Mouse (Mus musculus): ENCODE results near the gene Atp6v0b.

Gene Atp6v0b

DNA sequence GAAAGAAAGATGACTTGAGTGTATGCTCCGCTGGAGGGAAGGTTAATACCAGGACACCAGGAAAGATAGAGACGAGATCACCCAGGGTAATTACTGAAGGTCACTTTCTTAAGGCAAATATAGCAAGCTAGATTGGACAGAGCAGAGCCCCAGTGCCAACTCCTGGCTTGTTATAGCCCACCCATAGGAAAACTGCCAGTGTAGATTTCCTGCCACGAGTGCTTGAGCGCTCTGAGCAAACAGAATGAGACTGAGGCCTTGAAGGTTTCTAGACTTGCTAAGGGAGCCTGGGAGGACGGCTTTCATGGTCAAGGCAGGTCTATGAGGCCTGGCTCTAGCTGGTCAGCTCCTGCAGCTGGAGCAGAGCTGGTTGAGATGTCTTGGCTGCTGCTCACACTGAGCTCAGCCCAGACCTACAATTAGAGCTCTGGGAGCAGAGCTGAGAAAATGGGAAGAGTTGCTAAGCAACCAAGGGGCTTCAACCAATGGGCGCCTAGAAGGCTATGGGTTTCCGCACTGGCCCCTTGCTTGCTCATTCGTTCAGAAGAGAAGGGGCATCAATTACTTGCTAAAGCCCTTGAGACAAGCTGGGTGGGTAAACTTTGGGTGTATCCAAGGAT lies 21.8 kb upstream of the Atp6v0b start:
- DNase-seq (ENCODE audit: low spot score) = no peak

DNA sequence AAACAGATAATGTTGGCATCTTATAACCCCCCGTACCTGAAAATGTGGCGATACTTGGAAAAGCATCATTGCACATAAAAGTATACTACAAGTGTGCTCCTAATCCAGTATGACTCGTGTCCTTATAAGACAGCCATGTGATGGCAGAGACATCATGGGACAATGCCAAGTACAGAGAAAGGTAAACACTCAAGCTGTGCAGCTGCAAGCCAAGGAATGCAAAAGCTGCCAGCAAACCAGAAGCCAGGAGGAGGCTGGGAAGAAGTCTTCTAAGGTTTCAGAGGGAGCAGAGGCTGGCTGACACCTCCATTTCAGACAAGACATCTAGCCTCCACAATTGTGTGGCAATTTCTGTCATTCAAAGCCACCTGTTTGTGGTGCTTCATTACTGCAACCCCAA lies 19.1 kb upstream of the Atp6v0b start:
- DNase-seq (ENCODE audit: low spot score) = no peak

DNA sequence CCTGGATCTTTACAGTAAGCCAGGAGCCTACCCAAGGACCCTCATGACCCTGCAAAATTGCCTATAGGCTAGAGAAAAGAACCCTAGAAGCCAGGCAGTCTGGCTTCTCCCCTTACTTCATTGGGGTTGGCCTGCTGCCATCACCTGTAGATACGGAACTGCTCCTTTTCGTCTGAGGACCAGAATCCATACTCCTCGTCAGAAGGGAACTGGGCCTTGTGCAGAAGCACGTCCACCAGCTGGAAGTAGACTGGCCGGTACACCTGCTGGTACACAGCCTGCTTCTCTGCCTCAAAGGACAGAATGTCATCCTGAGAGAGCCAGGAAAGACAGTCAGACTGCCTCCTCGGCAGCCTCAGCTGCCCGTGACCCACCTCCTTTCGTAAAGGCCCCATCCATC lies 17.6 kb upstream of the Atp6v0b start:
- DNase-seq (ENCODE audit: low spot score) = no peak

DNA sequence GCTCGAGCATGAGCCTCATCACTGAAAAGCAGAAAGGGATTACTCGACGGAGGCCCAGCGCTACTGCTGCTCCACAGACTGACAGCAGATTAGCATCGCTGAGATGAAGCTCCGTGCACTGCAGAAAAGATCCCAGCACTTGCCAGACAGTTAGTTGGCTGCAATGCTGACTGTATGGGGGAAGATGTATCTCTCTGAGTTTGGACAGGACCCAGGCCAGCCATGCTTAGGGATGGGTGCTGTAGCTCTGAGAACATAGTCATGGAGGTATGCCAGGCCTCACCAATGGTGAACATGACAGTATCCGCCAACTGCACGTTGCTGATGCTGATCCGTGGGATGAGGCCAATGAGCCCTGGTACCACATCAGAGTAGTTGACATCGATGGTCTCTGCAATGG lies 17.0 kb upstream of the Atp6v0b start:
- DNase-seq (ENCODE audit: low spot score) = no peak

DNA sequence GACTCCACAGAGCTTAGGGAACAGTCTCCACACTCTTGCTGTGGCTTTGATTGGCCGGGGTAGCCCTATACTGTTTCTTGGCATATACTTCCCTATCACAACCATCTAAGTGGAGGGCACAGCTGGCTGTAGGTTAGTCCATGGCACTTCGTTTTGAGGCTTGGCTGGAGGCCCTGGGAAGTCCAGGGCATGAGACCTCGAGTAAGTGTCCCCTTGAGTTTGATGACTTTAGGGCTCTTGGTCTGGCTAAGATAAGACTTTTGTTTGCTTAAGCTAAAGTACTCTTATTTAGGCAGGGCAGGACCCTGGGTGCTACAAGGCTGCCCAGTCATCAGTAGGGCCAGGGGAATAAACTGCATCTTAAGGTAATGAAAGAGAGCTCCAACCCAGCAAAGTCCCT lies 11.0 kb upstream of the Atp6v0b start:
- no peak for DNase-seq (ENCODE audit: low spot score)

DNA sequence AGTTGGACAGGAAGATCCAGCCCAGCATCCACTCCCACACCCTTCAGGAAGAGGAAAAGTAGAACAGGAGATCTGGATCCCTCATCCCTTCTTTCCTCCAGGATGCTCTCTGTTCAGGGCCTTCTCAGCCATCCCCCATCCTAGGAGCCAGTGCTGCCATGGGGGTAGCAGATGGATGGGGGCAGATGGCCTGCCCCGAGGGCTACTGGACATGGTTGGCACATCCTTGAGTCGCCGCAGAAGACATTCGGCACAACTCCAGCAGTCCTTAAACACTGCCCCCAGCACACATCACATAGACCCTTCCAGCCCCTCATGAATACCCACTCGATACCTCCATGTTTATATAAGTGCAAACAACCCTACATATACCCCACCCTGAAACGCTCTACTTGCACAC lies 8.9 kb upstream of the Atp6v0b start:
- no peak for DNase-seq (ENCODE audit: low spot score)

DNA sequence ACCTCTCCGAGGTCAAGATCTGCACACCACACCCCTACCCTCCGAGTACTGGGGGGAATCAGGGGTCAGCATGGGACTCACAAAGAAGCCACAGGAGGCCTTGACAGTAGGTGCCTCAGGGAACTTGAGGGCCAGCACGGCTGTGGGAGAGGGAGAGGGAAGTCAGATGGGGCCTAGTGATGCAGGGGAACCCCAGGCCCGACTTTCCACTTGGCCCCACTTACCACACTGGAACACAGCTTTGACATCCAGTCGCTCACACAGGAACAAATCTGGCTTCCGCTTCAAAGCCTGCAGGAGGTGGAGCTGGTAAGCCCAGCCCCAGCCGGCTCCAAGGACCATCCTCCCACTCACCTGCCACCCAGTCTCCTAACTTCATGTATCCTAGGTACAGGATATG lies 8.2 kb upstream of the Atp6v0b start:
- no peak for DNase-seq (ENCODE audit: low spot score)

DNA sequence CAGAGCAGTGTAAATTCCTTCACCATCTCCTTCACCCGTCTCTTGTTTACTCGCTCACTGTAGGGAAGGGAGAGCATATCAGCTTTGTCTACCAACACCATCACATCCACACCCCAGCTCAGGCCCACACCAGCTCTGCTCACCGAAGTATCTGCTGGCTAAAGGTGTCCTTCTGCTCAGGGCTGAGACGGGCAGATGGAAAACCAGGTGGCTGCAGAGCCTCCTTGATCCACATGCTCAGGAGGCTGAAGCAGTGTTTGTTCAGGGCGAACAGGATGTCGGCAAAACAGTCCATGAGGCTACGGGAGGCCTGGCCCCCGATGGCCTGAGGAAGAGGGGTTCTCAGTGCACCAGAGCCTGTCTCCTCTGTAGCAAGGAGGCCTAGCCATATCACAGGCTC lies 7.5 kb upstream of the Atp6v0b start:
- no peak for DNase-seq (ENCODE audit: low spot score)

DNA sequence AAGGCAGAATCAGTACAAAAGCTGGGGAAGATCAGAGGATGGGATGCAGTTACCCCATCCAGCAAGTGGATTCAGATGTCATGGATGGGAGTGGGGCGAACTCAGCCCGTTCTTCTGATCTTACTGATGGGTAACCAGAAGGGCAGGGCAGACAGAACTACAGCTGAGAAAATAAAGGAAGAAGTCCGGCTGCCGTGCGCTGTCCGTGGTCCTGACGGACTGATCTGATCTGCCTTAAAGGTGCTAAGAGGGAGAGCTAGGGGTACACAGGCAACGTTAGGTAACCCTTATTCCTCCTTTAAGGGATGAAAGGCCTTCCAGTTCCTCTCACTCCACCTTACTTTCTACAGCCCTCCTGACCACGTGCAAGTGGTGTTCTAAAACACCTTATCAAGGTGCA lies 6.2 kb upstream of the Atp6v0b start:
- no peak for DNase-seq (ENCODE audit: low spot score)

DNA sequence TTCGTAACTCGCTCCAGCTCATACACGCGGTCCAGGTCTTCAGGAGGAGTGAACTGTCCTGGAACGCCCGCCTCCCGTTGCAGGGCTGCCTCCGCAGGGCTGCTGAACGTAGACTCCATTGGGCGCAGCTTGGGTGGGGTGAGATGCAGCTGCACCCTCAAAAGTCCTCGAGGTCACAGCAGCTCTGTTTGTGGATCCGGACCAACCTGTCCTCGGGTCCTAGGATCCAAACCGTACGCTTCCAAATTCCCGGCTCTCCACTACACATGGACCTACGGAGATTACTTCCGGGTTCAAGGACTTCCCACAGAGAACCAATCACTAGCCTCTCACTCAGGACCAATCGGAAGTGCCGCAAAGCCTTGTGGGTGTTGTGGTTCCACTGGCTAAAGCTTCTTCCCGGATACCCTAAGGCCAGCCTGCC lies 4.6 kb upstream of the Atp6v0b start, which contains the start of gene Dph2:
Gene Dph2, minus strand, starts transcription at position 295 of the 424 bp plus-strand sequence.
- DNase-seq (ENCODE audit: low spot score) = no peak

DNA sequence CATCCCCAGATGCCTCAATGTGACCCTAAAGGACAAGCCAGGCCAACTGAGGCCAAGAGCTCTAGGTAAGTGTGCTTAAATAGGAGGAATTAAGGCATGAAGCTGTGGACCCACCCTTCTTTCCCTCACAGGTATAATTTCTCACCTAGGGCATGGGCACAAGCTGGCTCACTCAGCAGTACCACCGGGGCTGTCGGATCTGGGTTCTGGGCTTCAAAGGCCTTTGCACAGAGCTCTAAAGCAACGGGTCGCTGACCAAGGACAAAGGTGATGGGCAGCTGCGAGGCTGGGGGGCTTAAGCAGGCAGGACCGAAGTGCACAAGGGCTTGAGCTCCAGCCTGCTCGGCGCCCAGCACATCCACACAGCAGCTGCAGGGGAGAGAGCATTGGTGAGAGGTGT lies 3.6 kb upstream of the Atp6v0b start:
- no peak for DNase-seq (ENCODE audit: low spot score)

DNA sequence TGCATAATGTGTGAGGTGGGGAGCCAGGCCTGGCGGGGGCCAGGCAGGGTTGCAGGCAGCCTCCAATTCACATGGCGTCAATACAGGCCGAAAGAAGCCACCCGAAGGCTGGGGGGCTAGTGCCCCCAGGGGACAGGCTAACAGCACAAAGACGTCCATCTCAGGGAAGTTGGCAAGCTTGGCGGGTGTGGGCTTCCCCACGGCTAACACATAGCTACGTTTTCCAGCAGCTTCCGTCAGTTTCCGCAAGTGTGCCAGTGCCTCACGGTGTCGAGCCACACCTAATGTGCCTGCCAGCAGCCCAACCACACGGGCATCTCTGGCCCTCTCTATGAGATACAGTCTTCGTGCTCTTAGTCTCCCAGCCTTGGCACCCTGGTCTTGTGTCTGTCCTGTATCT lies 2.9 kb upstream of the Atp6v0b start:
- no peak for DNase-seq (ENCODE audit: low spot score)

DNA sequence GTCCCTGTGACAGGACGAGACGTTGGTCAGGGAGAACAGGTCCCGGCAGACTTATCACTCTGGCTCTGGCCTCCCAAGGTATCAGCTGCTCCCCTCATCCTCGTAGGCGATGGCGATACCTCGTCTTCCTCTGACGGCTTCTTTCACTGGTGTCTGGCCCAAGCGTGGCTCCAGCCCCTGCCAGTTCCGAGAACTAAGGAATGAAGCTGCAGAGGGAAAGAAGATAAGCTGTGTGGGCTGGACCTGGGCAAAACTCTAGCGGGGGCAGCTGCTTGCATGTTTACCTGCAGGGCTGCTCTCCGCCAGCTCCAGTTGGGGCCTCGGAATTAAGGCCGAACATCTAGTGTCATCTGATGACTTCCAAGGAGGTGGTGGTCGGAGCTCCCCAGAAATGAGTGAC lies 2.3 kb upstream of the Atp6v0b start:
- DNase-seq (ENCODE audit: low spot score) = no peak

DNA sequence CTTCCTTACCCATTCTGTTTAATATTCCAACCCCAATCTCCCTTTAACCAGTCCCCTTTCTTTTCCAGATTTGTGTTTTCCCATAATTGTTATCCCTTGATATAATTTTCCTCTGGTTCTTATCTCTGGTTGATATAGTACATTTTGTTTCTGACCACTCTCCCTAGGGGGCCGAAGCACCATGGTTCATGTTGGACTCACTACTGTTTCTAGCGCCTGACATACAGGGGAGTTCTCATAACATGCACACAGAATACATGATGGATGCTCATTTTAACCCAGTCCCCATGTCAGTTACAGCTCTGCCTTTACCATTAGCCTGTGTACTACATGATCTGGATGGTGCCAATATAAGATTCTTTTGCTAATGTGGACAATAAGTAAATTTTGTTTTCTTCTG lies 787 bp upstream of the Atp6v0b start:
- no peak for DNase-seq (ENCODE audit: low spot score)

DNA sequence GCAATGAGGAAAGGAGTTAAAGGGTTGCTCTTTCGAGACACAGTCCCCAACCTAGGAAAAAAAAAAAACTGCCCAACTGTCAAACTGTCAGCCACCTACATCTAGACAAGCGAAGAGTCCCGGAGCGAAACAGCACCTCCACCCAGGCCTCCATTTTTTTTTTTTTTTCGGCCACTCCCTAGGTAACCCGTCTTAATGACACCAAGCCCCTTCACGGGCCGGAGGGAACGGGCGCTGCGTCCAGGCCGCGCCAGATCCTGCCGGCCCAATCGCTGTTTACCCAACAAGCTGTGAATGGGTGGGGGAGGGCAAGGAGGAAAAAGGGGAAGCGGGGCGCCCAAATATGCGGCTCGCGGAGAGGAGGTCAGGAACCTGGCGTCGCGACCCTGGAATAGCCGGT lies 489 bp downstream of the Atp6v0b start:
- no peak for DNase-seq (ENCODE audit: low spot score)

DNA sequence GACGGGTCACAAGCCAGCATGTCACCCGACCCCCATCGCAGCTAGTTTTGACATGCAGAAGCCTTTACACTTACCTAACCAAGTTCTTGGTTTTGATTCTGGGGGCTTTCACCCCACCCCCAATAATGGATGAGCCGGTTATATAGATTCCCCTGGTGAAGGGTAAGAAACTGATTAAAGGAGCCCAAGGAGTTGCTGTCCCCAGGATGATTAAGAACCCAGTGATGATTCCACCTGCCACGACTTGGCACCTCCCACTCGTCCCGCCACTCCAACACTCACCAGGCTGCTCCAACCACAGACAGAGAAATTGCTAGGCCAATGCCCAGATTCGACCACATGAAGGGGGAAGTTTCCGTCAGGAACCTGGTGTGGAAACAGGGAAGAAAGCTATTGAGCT lies 1.1 kb downstream of the Atp6v0b start:
- no peak for DNase-seq (ENCODE audit: low spot score)

DNA sequence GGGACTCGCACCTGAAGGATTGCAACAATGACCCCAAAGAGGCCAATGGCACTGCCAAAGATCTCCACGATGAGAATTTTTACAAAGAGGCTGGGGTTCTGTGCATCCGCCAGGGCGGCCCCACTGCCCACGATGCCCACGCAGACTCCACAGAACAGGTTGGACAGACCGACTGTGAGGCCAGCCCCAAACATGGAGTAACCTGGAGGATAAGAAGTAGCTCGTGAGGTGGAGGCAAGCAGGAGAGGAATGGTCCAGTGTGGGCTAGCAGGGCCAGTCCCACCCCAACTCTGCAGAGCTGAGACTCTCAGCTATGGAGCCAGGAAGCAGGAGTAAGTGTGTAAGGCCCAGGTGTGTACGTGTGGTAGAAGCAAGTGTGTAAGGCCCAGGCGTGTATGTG lies 2.0 kb downstream of the Atp6v0b start:
- DNase-seq (ENCODE audit: low spot score) = no peak

DNA sequence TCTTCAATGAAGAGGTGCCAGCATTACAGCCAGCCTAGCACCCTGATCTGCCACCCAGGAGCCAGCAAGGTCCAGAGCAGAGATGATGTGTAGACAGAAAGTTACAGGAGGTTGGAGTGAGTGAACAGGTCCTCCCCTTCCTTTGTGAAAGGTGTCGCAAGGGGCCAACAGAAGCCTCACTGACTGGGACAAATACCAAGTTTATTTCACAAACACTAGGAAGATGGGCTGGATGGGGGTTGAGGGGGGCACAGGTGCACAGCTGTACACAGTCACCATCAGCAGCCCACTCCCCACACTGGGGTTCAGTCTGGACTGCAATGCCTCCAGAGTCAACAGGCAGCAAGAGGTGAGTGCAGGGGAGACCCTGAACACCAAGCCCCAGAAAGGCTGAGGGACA lies 3.0 kb downstream of the Atp6v0b start:
- no peak for DNase-seq (ENCODE audit: low spot score)

DNA sequence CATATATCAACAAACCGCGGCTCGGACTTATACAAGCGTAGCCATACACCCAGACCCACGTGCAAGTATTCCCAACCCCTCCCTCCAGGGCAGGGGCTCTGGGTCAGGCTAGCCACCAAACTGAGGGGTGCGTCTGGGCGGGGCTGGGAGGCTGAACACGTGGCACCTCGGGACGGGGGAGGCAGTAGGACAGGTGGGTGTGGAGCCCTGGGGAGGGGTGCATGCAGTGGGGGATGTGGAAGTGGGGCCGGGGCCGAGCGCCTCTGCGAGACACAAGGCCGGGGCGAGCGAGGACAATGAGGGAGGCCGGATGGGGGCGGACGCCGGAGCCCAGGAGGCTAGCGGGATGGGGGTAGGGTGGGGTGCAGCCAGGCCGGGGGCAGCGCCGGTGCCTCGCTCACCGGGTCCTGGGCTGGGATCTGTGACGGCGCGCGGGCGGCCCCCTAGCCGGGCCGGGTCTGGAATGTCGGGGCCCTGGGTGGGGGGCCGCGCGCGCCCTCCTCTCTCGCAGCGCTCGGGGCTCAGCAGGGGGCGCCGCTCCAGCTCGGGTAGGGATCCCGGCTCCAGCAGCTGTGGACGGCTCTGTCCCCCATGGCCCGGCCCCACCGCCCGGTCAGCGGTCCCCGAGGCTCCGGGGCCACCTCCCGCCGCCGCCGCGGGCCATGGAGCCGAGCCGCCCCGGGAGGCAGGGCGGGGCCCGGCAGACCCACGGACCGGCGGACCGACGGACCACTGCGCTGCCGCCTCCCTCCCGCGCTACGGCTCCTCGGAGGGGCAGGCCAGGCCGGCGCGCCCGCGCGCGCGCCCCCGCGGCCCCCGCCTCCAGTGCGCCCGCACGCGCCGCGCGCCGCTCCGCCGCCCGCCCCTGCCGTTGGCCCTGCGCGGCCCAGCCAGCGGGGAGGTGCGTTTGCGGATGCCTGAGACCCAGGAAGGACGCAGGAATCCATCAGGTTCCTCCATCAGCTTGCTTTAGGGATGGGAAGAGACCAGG lies 4.1 kb downstream of the Atp6v0b start, which contains the start of gene B4galt2:
Gene B4galt2, minus strand, starts transcription at position 787 of the 991 bp plus-strand sequence.
- no peak for DNase-seq (ENCODE audit: low spot score)

DNA sequence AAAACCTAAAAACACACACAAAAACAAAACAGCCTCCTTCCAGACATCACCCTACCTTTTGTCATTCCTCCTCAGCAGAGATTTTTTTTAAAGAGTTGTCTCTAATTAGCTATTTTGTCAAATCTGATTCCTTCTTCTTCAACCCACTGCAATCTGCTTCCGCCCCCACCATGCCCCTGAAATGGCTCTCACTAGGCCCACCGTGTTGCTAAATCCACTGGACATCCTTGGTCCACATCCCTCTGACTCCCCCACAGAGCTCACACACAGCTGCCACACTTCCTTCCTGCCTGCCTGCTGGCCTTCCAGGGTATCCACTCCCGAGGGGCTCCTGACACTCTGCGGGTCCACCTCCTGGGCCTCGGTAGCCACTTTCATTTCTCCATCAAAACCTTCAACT lies 8.4 kb downstream of the Atp6v0b start:
- no peak for DNase-seq (ENCODE audit: low spot score)

DNA sequence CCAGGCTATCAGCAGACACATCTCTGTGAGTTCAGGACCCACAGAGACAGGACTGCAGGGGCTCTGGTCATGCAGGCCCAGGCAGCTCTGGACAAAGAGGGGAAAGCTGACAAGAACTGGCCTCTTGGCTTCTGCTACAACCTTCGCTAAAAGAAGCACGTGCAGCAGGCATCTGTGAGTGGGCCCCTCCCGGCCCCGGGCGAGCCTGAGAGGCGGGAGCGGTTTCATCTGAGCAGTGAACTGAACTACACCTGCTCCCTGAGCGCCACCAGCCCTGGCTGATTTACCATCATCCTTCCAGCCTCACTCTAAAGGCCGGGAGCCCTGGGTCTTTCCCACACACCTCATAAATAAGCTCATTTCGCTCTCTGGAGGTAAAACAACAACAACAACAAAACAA lies 8.8 kb downstream of the Atp6v0b start:
- no peak for DNase-seq (ENCODE audit: low spot score)

DNA sequence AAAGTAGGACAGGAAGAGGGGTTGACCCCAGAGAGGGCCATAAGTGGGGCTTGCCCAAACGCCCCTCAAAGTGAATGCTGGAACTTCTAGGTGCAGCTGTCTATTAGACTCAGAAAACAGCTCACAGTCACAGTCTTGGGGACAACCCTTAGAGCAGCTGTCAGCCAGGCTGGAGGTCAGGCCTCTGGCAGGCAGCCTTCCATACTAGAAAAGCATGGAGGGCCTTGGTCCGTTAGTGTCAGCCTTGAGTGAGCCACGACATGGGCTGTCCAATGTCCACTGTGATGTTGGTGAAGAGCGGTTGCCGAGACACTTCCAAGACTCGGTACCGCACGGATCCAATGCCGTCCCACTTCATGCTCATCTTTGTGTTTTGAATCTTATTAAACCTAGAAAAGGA lies 13.5 kb downstream of the Atp6v0b start:
- no peak for DNase-seq (ENCODE audit: low spot score)

DNA sequence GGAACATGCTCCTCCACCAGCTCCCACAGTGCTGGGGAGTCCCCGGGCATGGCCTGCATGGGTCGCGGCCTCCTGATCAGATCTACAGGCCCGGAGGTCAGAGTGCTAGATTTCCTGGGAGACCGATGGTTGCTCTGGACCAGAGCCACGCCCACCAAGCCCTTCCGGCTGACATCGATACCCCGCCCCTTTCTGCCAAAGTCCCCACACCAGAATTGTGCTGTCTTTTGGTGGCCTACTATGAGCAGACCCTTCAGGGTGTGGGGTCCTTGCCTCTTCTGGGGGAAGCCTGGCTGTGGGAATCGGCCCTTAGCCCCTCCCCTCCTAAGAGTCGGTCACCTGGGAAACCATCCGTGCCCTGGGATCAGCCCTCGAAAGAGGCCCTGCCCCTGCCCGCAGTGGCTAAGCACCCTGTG lies 14.7 kb downstream of the Atp6v0b start, which contains the start of gene Ccdc24:
Gene Ccdc24, minus strand, starts transcription at position 87 of the 416 bp plus-strand sequence.
- DNase-seq (ENCODE audit: low spot score) = no peak

All from urinary bladder, postnatal 10 days (tissue).